Mouse (Mus musculus) embryonic facial prominence, embryonic 13.5 days (tissue): ENCODE measurements around the gene Tor2a. TPM values are rescaled to one million over a fixed set of nuclear protein-coding genes. Genes with fewer than 3 reads are reported as not detected.
A peak's percentile ranks its signal among the peaks of the same experiment; 100 is the strongest.

ENCODE experiments used
- ATAC-seq: fragments of 200-750 bp; cut with Nextera tagmentation; 2 replicates; pipeline ENCODE4 v1.8.0; 2017; ENCODE audit warnings: low read depth; ENCODE audit not compliant: insufficient number of reproducible peaks, insufficient read depth, low FRiP score, low TSS enrichment
- H3K27ac ChIP-seq: fragments of 300-500 bp; sonication (generic); 2 replicates; pipeline ENCODE4 v1.5.1; 2015; ENCODE audit warnings: moderate library complexity, mild to moderate bottlenecking, inconsistent platforms
- H3K27me3 ChIP-seq: fragments of 300-500 bp; sonication (generic); 2 replicates; pipeline ENCODE4 v1.6.1; 2015; ENCODE audit warnings: mild to moderate bottlenecking, inconsistent platforms
- H3K36me3 ChIP-seq: fragments of 300-500 bp; sonication (generic); 2 replicates; pipeline ENCODE4 v1.6.1; 2015; ENCODE audit warnings: mild to moderate bottlenecking, inconsistent platforms
- H3K4me1 ChIP-seq: fragments of 300-500 bp; sonication (generic); 2 replicates; pipeline ENCODE4 v1.6.1; 2015; ENCODE audit warnings: inconsistent platforms
- H3K4me2 ChIP-seq: fragments of 300-500 bp; sonication (generic); 2 replicates; pipeline ENCODE4 v1.6.1; 2015; ENCODE audit warnings: moderate library complexity, mild to moderate bottlenecking, inconsistent platforms
- H3K4me3 ChIP-seq: fragments of 300-500 bp; sonication (generic); 2 replicates; pipeline ENCODE4 v1.5.1; 2015; ENCODE audit warnings: mild to moderate bottlenecking, inconsistent platforms
- H3K9ac ChIP-seq: fragments of 300-500 bp; sonication (generic); 2 replicates; pipeline ENCODE4 v1.6.1; 2015; ENCODE audit warnings: mild to moderate bottlenecking, inconsistent platforms
- H3K9me3 ChIP-seq: fragments of 300-500 bp; sonication (generic); 2 replicates; pipeline ENCODE4 v1.6.1; 2016; ENCODE audit warnings: inconsistent platforms
- WGBS: fragments of 180-500 bp; shearing (Covaris S2); methylation state at CpG from one replicate; pipeline ENCODE4 v1.1.7; 2015; ENCODE audit warnings: mixed read lengths; 5-methylcytosine and 5-hydroxymethylcytosine counted together
- polyA plus RNA-seq: library from polyadenylated mRNA; unstranded; fragments of >200 nt; fragmentation: Nextera tagmentation; extraction: Ambion mirVana; gene quantifications from 2 replicates; pipeline ENCODE4 v1.2.1, GENCODE M21; 2015

Tor2a gene
- polyA plus RNA-seq, 1 experiment from 2014 or later: 72.3 TPM

GRCm38 (mm10) chr2:32768661-32769285 lies 11.7 kb downstream of the Tor2a start:
- H3K27me3 ChIP-seq: no peaks in the 10 kb centered on the region
- no peak for ATAC-seq
- 48% methylated on average over 19 of the region's 19 CpGs for WGBS
- no peak overlapping the region for H3K9ac ChIP-seq
- no peaks in the 10 kb centered on the region for H3K9me3 ChIP-seq
- no peak overlapping the region for H3K4me3 ChIP-seq
- H3K36me3 ChIP-seq: no peaks in the 10 kb centered on the region
- H3K27ac ChIP-seq: no peak overlapping the region
- no peaks in the 10 kb centered on the region for H3K4me1 ChIP-seq
- no peak overlapping the region for H3K4me2 ChIP-seq

GRCm38 (mm10) chr2:32769327-32770085 lies 12.5 kb downstream of the Tor2a start:
- H3K4me3 ChIP-seq: no peak overlapping the region
- WGBS: 74% methylated on average over 5 of the region's 5 CpGs
- no peak overlapping the region for H3K9ac ChIP-seq
- no peak overlapping the region for H3K27ac ChIP-seq
- H3K27me3 ChIP-seq: no peaks in the 10 kb centered on the region
- H3K4me1 ChIP-seq: no peaks in the 10 kb centered on the region
- no peaks in the 10 kb centered on the region for H3K9me3 ChIP-seq
- H3K4me2 ChIP-seq: no peak overlapping the region
- no peak for ATAC-seq
- no peaks in the 10 kb centered on the region for H3K36me3 ChIP-seq

- H3K9ac ChIP-seq: no peak overlapping the region
- H3K4me2 ChIP-seq: no peak overlapping the region
- no peak overlapping the region for H3K27ac ChIP-seq
- no peak for ATAC-seq
- H3K4me1 ChIP-seq: peaks cover 13% of the 10 kb centered on the region
- no peak overlapping the region for H3K4me3 ChIP-seq
- 11% methylated on average over 12 of the region's 12 CpGs for WGBS
- peaks cover 6% of the 10 kb centered on the region; the same call in 1 of the 2 replicates for H3K27me3 ChIP-seq
- H3K36me3 ChIP-seq: no peaks in the 10 kb centered on the region
- no peaks in the 10 kb centered on the region for H3K9me3 ChIP-seq
Observed at GRCm38 (mm10) chr2:32771886-32772285, 14.9 kb downstream of the Tor2a start.

- Histone ChIP-seq H3K27ac (no peak overlapping the region), H3K9ac (no peak overlapping the region), H3K4me2 (no peak overlapping the region), H3K9me3 (no peaks in the 10 kb centered on the region), H3K4me3 (no peak overlapping the region), H3K36me3 (no peaks in the 10 kb centered on the region), H3K4me1 (peaks cover 13% of the 10 kb centered on the region), H3K27me3 (peaks cover 6% of the 10 kb centered on the region; the same call in 1 of the 2 replicates)
- WGBS: 73% methylated on average over 8 of the region's 8 CpGs
- ATAC-seq: no peak
Observed at GRCm38 (mm10) chr2:32772626-32773279, 15.7 kb downstream of the Tor2a start.

- Histone ChIP-seq H3K36me3 (no peaks in the 10 kb centered on the region), H3K27ac (peak within 1 kb of the TSS; percentile 64; the same call in 1 of the 2 replicates), H3K4me3 (peak within 1 kb of the TSS; percentile 61), H3K27me3 (peaks cover 6% of the 10 kb centered on the region; the same call in 1 of the 2 replicates), H3K4me2 (peak within 1 kb of the TSS; percentile 82), H3K9me3 (no peaks in the 10 kb centered on the region), H3K4me1 (peaks cover 13% of the 10 kb centered on the region), H3K9ac (peak within 1 kb of the TSS; percentile 68)
- WGBS: under 1% methylated on average over 46 of the region's 46 CpGs
- ATAC-seq: peak; percentile 90
Observed at GRCm38 (mm10) chr2:32775359-32776074, 18.5 kb downstream of the Tor2a start, which contains the start of the genes Ttc16 and Ptrh1. Gene Ttc16 (minus strand): TSS chr2:32775633. Gene Ptrh1 (plus strand): TSS chr2:32775786.

GRCm38 (mm10) chr2:32776192-32776591 lies 19.2 kb downstream of the Tor2a start:
- Histone ChIP-seq H3K27ac (no peak overlapping the region), H3K9me3 (no peaks in the 10 kb centered on the region), H3K36me3 (no peaks in the 10 kb centered on the region), H3K9ac (peak overlapping the region; percentile 68), H3K4me3 (peak overlapping the region; percentile 61), H3K4me2 (peak overlapping the region; percentile 82), H3K4me1 (peaks cover 13% of the 10 kb centered on the region), H3K27me3 (peaks cover 6% of the 10 kb centered on the region; the same call in 1 of the 2 replicates)
- no peak for ATAC-seq
- WGBS: 16% methylated on average over 22 of the region's 22 CpGs

- Histone ChIP-seq H3K36me3 (no peaks in the 10 kb centered on the region), H3K27ac (no peak overlapping the region), H3K27me3 (peaks cover 6% of the 10 kb centered on the region; the same call in 1 of the 2 replicates), H3K9me3 (no peaks in the 10 kb centered on the region), H3K9ac (no peak overlapping the region), H3K4me3 (no peak overlapping the region), H3K4me1 (peaks cover 13% of the 10 kb centered on the region), H3K4me2 (no peak overlapping the region)
- ATAC-seq: no peak
- 87% methylated on average over 6 of the region's 6 CpGs for WGBS
Observed at GRCm38 (mm10) chr2:32778081-32778480, 21.0 kb downstream of the Tor2a start.

GRCm38 (mm10) chr2:32779131-32779530 lies 22.1 kb downstream of the Tor2a start:
- 19% methylated on average over 8 of the region's 8 CpGs for WGBS
- no peak overlapping the region for H3K27ac ChIP-seq
- no peak overlapping the region for H3K9ac ChIP-seq
- H3K27me3 ChIP-seq: peaks cover 6% of the 10 kb centered on the region; the same call in 1 of the 2 replicates
- no peak for ATAC-seq
- peaks cover 16% of the 10 kb centered on the region for H3K4me1 ChIP-seq
- H3K4me3 ChIP-seq: no peak overlapping the region
- H3K4me2 ChIP-seq: no peak overlapping the region
- H3K9me3 ChIP-seq: no peaks in the 10 kb centered on the region
- H3K36me3 ChIP-seq: no peaks in the 10 kb centered on the region

- no peak for ATAC-seq
- Histone ChIP-seq H3K27me3 (peaks cover 6% of the 10 kb centered on the region; the same call in 1 of the 2 replicates), H3K4me2 (no peak overlapping the region), H3K4me1 (peaks cover 19% of the 10 kb centered on the region), H3K36me3 (no peaks in the 10 kb centered on the region), H3K9ac (no peak overlapping the region), H3K4me3 (no peak overlapping the region), H3K9me3 (no peaks in the 10 kb centered on the region), H3K27ac (no peak overlapping the region)
- 88% methylated on average over 6 of the region's 6 CpGs for WGBS
Observed at GRCm38 (mm10) chr2:32779714-32780113, 22.7 kb downstream of the Tor2a start.

GRCm38 (mm10) chr2:32781710-32782109 lies 24.7 kb downstream of the Tor2a start:
- H3K9me3 ChIP-seq: no peaks in the 10 kb centered on the region
- no peak overlapping the region for H3K4me2 ChIP-seq
- no peak overlapping the region for H3K9ac ChIP-seq
- WGBS: 71% methylated on average over 6 of the region's 6 CpGs
- no peaks in the 10 kb centered on the region for H3K27me3 ChIP-seq
- H3K4me1 ChIP-seq: peaks cover 6% of the 10 kb centered on the region; the same call in 1 of the 2 replicates
- H3K4me3 ChIP-seq: no peak overlapping the region
- no peak overlapping the region for H3K27ac ChIP-seq
- no peaks in the 10 kb centered on the region for H3K36me3 ChIP-seq
- no peak for ATAC-seq
